ENCODE assay signal across 28 mouse cellular contexts in genomic region chrX:10514971-10515370, GRCm38 (mm10). TPM values are rescaled to one million over a fixed set of nuclear protein-coding genes. Genes with fewer than 3 reads are reported as not detected.
DNase-seq lines count a peak whose midpoint lies in the region; ATAC-seq and TF ChIP-seq lines count a peak whose summit lies in the region.
"Had no signal": no experiment of that assay in that cellular context is flagged by ENCODE, and none has a peak within 500 bp of the region (broad histone marks: within the 10 kb centered on the region; RNA-seq: fewer than 3 reads in every experiment).

No protein-coding gene starts in this region.

- H3K9ac ChIP-seq in forebrain, embryonic 12.5 days: no peak overlapping the region
- H3K9ac ChIP-seq: forebrain, postnatal 0 days; heart, embryonic 12.5 days; hindbrain, embryonic 14.5 days; limb, embryonic 15.5 days; liver, embryonic 13.5 days; stomach, embryonic 15.5 days had no signal

- H3K27ac ChIP-seq in gastrocnemius, adult 2 months: peak overlapping the region; percentile 51
- no peak overlapping the region for H3K27ac ChIP-seq in forebrain, embryonic 12.5 days
- H3K27ac ChIP-seq: heart, adult 2 months; hindbrain, embryonic 14.5 days; limb, embryonic 10.5 days; limb, embryonic 15.5 days; liver, embryonic 13.5 days; stomach, embryonic 15.5 days had no signal

- H3K36me3 ChIP-seq in forebrain, embryonic 12.5 days (replicated peaks): no peaks in the 10 kb centered on the region
- H3K36me3 ChIP-seq: G1E; heart, embryonic 12.5 days; limb, embryonic 10.5 days; limb, embryonic 15.5 days; liver, embryonic 13.5 days; stomach, embryonic 15.5 days had no signal

- no peak overlapping the region for H3K4me3 ChIP-seq in gastrocnemius, adult 2 months
- no peak overlapping the region for H3K4me3 ChIP-seq in forebrain, embryonic 12.5 days (replicated peaks)
- H3K4me3 ChIP-seq: erythroblast, embryonic 14.5 days; heart, adult 2 months; heart, embryonic 12.5 days; limb, embryonic 10.5 days; limb, embryonic 15.5 days; liver, embryonic 13.5 days; stomach, embryonic 15.5 days had no signal

- WGBS in forebrain, embryonic 12.5 days: 76% methylated on average over 3 of the region's 3 CpGs

- H3K4me2 ChIP-seq in forebrain, embryonic 12.5 days: no peak overlapping the region
- H3K4me2 ChIP-seq: heart, embryonic 12.5 days; hindbrain, embryonic 14.5 days; limb, embryonic 15.5 days; liver, embryonic 13.5 days; stomach, embryonic 15.5 days had no signal

- TF ChIP-seq CTCF in gastrocnemius, adult 2 months (IDR thresholded peaks at IDR 0.05): no peak

- H3K9me3 ChIP-seq in forebrain, embryonic 12.5 days: no peaks in the 10 kb centered on the region
- H3K9me3 ChIP-seq: G1E; heart, embryonic 12.5 days; limb, embryonic 10.5 days; limb, embryonic 15.5 days; liver, embryonic 13.5 days; stomach, embryonic 15.5 days had no signal

- H3K27me3 ChIP-seq in forebrain, embryonic 12.5 days: no peaks in the 10 kb centered on the region
- H3K27me3 ChIP-seq: heart, embryonic 12.5 days; limb, embryonic 15.5 days; liver, embryonic 13.5 days; stomach, embryonic 15.5 days had no signal

- intact Hi-C loops in gastrocnemius, adult 2 months (cut with DNase I): no loop called here
- intact Hi-C loops in gastrocnemius, postnatal 36 days (cut with DNase I): no loop called here
- intact Hi-C loops in left cerebral cortex, postnatal 10 days (cut with DNase I): no loop called here

- H3K4me1 ChIP-seq in forebrain, embryonic 12.5 days: no peaks in the 10 kb centered on the region
- H3K4me1 ChIP-seq: limb, embryonic 10.5 days; limb, embryonic 15.5 days; liver, embryonic 13.5 days; stomach, embryonic 15.5 days had no signal

- peak; percentile 21 for DNase-seq in adrenal gland, adult 2 months
- no peak for DNase-seq in adrenal gland, adult 18-20 months (ENCODE audit: low spot score in 2 of 2)
- no peak for DNase-seq in gastrocnemius, adult 2 months
- DNase-seq in gastrocnemius, postnatal 36 days: no peak
- DNase-seq in adipocyte (ENCODE audit: low spot score): peak; percentile 55
- no peak for DNase-seq in left cerebral cortex, postnatal 10 days (ENCODE audit: extremely low spot score in 1 of 2, low spot score in 2 of 2)
- DNase-seq: cerebellum, adult 2 months; cerebellum, postnatal 14 days; forebrain, postnatal 0 days; gastrocnemius, postnatal 25 days; heart, adult 2 months; liver, embryonic 13.5 days; lung, adult 18-20 months; lung, postnatal 10 days; midbrain, embryonic 14.5 days; retina, postnatal 1 day; right cerebral cortex, postnatal 14 days had no signal

- no peak for ATAC-seq in forebrain, embryonic 12.5 days (ENCODE audit: low FRiP score)
- ATAC-seq: forebrain, postnatal 0 days; intestine, postnatal 0 days had no signal

RNA-seq across cellular contexts. Expression of gene Tspan7, which starts 30.0 kb away (rescaled TPM):
- total RNA-seq in adrenal gland, adult 2 months (2021): 10 to 100 TPM; 71.4 to 77.2 TPM
- 41.1 and 52.3 TPM in 2 replicates for polyA plus RNA-seq in adrenal gland, adult 2 months (2012; rRNA removed)
- 10 to 100 TPM; 83.2 to 86.3 TPM for total RNA-seq in adrenal gland, adult 18-20 months (2021)
- 100 to 1,000 TPM in 1 of 2 experiments, 10 to 100 TPM in 1; 87.5 to 127 TPM for total RNA-seq in gastrocnemius, adult 2 months (2021)
- 100 to 1,000 TPM in 1 of 2 experiments, 10 to 100 TPM in 1; 91.1 to 112 TPM for total RNA-seq in gastrocnemius, postnatal 36 days (2021)
- 100 to 1,000 TPM; 876 to 991 TPM for total RNA-seq in left cerebral cortex, postnatal 10 days (2021)
- polyA plus RNA-seq in forebrain, embryonic 12.5 days (2016; fragmentation: Nextera tagmentation; extraction: Ambion mirVana): 118 and 121 TPM in 2 replicates
- total RNA-seq: hematopoietic stem cell, adult 5-6 weeks; monocyte, adult 5-6 weeks had no signal
- polyA plus RNA-seq: G1E had no signal

Comparison
In these comparisons a context has a peak if more than half of its experiments do, and no peak if none do; other contexts are left out.
1. DNase-seq: peak in adrenal gland, adult 2 months (single experiment) and adipocyte (single experiment); none in adrenal gland, adult 18-20 months (0 of 2), gastrocnemius, adult 2 months (single experiment), gastrocnemius, postnatal 36 days (0 of 2) and left cerebral cortex, postnatal 10 days (0 of 2).
2. RNA of gene Tspan7, which starts 30.0 kb away (total RNA-seq): 876 to 991 TPM in left cerebral cortex, postnatal 10 days; 87.5 to 127 TPM in gastrocnemius, adult 2 months, 91.1 to 112 TPM in gastrocnemius, postnatal 36 days, 83.2 to 86.3 TPM in adrenal gland, adult 18-20 months and 71.4 to 77.2 TPM in adrenal gland, adult 2 months; every median in the first group is over 4 times any median in the second.